Mouse (Mus musculus): ENCODE data around the gene Clic1. TPM values are rescaled to one million over a fixed set of nuclear protein-coding genes. Genes with fewer than 3 reads are reported as not detected.

The Clic1 gene
- total RNA-seq, 2 experiments from 2014 or later: 166 to 167 TPM

DNA sequence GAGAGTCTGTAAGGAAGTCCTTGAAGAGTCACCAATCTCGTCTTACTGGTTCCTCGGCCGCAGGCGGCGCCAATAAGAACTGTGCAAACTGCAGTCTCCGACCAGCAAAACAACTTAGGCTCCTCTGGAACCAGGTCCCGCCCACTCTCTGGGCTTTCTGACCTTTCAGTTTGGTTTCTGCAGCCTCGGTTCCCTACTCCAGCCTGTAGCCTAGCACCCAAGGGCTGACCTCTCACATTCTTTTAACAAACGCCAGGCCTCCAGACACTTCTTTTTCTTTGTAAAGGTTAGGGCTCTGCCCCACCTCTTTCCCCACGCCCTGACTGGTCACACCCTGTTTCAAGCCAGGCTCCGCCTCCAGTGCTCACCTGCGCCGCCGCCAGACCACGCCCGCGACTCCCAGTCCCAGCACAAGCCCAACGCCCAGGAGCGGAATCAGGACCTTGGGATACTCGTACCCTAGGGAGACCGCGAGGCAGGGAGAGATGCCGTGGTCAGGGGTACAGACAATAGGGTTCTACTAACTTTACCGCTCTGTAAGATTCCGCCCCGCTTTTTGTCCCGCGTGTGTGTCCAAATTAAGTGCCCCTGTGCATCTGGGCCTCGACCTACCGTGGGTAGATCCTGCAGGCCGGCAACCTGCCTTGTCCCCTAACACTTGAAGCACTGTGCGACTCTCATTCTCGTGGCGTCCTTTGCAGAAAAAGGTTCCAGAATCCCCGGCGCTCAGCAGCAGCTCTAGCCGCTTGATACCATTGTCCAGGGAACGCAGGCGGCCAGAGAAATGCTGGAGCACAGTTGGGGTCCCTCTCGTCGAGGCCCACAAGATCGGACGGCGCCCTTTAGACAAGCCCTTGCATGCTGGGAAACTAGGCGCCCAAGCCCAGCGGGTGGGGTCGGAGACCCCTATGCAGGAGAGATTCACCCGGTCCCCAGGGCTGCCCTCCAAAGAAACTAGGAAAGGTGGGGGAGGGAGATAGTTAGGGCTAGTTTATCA is 15.5 kb downstream of the Clic1 start, which contains the start of gene Ly6g6c:
TSS of gene Ly6g6c (plus strand) at position 438 of the 997 bp plus-strand sequence.
- DNase-seq: peak; percentile 40

DNA sequence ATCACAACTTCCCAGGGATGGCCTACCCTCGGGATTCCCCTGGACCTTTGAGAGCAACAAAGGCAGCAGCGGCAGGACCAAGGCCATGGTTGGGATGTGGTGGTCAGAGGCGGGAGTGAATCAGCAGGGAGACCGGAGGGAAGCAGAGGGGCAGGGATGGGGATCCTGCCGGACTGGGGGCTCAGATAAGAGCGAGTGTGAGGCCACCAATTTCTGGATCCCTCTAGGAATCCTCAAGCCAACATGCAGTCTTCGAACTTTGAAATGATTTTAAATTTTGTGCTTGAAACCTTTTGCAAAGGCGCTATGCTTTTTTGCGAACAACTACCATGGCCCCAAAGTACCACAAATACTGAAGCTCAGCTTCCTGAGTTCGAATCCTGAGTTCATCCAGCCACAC is 16.3 kb downstream of the Clic1 start, which contains the start of gene Mpig6b:
TSS of gene Mpig6b (minus strand) at position 101 of the 400 bp plus-strand sequence.
- DNase-seq: no peak

DNA sequence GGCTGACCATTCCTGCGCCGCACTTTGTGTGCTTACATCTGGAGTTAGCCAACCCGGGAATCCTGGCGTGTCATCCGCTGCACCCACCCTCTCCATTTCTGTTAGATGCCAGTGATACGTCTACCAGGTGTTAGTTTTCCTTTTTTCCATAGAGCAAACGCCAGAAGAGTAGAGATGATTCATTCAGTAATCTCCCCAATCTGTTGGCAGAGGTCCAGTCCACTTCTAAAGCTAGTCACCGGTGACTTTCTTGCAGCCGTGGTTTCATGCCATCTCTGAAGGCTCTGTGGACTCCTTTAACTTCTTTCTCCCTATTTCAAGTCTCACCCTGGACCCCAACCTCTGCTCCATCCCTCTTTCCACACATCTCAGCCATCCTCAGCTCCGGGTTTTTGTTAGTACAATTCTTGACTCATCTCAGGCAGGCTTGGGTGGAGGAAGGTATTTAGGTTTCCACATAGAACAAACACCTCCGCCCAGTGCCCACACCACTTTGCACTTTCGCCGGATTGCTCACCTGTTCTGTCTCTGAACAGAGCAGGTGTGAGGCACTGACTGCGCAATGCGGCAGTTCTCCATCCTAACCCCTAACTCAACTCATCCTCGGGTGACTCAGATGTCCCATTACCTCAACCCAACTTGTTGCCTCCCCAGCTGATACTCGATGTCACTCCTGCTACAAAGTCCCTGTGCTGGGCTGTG is 18.6 kb downstream of the Clic1 start:
- DNase-seq: no peak

- DNase-seq: no peak
These were observed 20.9 kb downstream of the Clic1 start for GRCm38 (mm10) chr17:35070556-35071229.

DNA sequence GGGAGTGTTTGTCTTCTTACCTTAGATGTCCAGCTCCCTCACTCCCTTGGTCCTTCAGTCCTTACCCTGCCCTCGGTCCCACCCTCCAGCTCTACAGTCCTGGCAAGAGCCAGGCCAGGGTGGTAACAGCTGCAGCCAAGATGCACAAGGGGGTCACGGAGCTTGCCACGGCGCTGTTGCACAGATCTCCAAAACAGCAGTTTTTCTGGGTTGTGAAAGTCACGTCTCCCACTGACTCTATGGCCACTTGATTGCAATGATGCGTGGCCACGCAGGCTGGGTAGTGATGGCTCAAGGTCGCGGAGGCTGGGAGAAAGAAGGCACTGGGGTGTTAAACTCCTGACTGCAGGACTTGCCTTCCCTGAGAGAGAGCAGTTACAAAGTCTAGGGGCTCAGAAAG is 21.7 kb downstream of the Clic1 start:
- DNase-seq: no peak

DNA sequence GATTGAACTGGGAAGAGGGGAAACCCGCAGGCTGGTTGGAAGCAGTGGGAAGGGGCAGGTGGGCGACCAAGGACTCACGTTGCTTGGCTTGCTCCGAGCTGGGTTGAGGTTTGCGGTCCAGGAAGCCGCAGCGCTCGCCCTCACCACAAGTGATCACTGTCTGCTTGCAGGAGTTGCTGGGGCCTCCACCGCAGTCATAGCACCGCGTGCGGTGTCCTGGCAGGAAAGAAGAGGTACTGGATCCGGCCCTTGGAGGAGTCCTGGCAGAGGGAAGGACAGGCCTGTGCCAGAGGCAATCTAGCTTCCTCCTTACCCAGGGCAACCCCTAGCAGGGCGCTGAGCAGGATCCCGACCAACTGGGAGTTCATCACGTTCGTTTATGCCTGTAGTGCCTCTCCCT is 24.3 kb downstream of the Clic1 start:
- no peak for DNase-seq

- DNase-seq: no peak
These were observed 26.9 kb downstream of the Clic1 start, which contains the start of gene Ly6g6e for GRCm38 (mm10) chr17:35076507-35077176. Ly6g6e (plus strand) TSS chr17:35076902.

DNA sequence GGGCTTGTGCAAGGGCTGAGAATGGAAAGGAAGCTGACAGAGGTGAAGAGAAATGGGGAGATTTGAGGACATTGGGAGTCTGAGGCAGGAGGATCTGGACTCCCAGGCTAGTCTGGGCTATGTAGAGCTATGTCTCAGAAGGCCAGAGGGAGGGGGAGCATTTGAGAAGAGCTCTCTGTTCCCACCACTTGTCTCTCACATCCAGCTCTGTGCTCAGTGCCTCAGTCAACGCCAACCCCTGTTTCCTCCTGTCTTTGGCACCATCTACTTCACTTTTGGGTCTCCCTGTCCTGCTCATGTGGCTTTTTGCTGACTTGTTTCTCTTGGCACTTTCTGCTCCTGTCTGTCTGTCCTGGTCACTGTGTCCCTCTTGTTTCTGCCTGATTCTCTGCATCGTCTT is 27.5 kb downstream of the Clic1 start:
- no peak for DNase-seq

GRCm38 (mm10) chr17:35077786-35078233 is 28.0 kb downstream of the Clic1 start, which contains the start of gene Ly6g6d:
Ly6g6d (minus strand) TSS chr17:35078065.
- peak; percentile 71 for DNase-seq

DNA sequence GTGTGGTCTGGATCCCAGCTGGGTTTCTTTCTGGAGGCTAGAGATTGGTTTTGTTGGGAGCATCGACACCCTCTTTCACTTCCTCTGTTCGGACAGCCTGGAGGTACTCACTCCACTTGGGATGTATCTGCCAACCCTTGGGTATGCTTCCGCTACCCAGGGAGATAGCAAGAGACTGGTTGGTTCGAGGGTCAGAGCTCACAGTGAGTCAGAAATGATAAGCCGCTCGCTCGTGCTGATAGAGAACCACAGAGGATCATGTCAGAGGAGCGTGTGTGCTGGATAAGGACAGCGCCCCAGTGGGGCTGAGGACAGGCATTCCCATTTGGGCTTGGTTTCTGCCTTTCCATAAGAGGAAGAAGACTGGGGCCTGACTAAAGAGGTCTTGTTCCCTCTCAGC is 30.0 kb downstream of the Clic1 start:
- no peak for DNase-seq

- no peak for DNase-seq
These were observed 30.5 kb downstream of the Clic1 start for GRCm38 (mm10) chr17:35080248-35080647.

DNA sequence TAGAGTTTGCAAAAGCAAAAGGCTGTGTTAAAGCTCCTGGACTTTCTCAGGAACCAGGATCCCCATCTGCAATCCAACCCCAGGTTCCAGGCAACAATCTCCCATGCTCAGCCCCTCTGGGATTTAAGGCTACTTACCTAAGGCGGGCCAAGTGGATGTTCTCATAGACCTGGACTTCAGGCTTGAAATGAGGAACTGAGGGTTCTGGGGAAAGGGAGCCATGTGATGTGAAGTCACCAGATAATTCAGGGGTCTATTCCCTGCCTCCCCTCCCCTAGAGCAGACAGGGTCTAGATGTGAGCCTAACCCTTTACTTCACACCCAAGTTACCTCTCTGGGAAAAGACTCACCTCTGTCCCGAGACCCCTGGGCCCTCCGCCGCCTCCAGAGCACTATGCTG is 30.9 kb downstream of the Clic1 start:
- no peak for DNase-seq

DNA sequence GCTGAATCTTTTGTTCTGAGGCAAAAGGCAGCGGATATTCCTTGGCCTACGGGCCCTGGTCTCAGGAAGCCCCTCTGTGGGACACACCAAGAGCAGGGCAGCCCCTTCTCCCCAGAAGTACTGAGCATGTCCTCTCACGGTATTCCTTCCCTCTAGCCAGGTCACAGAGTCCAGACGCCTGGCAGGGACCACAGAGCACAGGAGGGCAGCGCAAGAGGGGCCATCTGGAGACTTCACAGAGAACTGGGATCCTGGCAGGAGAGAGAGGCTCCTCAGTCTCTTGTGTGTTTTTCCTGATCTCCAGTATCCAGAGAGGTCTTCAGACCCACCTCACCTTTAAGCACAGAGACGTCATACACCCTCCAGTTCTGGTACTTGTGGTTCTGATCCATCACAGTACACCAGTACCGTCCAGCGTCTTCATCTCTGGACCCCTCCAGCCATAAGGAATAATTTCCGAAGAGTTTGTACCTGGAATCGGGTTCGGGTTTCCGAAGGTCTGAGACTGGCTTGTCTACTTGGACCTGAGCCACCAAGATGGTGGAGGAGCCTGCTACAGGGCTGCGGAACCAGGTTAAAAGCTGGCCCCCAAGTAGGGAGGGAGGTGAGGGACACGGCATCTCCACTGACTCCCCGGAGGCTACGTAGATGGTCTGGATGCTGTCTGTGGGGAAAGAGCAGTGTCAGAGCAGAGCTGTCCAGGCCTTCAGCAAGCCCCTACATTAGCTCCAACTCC is 33.2 kb downstream of the Clic1 start:
- DNase-seq: no peak

- no peak for DNase-seq
These were observed 34.2 kb downstream of the Clic1 start for GRCm38 (mm10) chr17:35083929-35084497.

DNA sequence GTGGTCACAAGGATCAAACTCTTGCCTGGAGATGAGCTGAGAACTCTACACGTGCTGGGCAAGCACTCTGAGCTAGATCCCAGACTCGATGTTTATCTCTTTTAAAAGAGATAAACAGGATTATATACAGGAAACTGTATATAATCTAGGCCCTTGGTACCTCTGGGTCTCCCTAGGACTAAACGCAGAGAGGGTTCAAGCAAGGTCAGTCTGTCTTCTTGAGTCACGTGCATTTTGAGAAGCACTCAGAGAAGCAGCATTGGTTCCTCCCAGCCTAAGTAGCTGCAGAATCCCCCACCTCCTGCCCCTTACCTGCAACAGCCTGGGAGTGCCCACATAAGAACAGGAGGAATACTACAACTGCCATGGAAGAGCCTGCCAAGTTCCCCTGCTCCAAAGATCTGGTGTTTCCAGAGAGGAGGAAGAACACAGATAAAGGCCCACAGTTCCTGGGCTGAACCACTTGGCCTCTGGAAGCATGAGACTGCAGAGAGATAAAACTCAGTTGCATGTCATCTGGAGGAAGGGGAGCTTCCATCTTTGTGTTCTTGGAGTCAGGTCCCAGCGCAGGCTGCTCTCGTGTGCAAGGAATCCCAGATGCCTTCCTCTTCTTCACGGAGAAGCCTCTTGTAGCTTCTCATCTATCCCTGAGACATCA is 35.6 kb downstream of the Clic1 start, which contains the start of gene Ly6g6f:
TSS of gene Ly6g6f (minus strand) at position 403 of the 658 bp plus-strand sequence.
- DNase-seq: no peak

DNA sequence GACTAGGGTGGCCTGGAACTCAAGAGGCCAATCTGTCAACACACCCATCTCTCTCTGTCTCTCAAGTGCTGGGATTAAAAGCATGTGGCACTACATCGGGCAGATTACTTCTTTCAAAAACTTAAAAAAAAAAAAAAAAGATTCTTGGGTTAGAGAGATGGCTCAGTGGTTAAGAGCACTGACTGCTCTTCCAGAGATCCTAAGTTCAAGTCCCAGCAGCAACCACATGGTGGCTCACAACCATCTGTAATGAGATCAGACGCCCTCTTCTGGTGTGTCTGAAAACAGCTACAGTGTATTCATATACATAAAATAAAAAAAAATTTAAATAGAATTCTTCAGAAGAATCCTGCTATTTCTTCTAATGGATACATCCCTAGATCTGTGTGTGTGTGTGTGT is 38.4 kb downstream of the Clic1 start:
- no peak for DNase-seq

GRCm38 (mm10) chr17:35088825-35089644 is 39.3 kb downstream of the Clic1 start, which contains the start of gene Abhd16a:
Abhd16a (plus strand) TSS chr17:35089263.
- DNase-seq: peak; percentile 95

DNA sequence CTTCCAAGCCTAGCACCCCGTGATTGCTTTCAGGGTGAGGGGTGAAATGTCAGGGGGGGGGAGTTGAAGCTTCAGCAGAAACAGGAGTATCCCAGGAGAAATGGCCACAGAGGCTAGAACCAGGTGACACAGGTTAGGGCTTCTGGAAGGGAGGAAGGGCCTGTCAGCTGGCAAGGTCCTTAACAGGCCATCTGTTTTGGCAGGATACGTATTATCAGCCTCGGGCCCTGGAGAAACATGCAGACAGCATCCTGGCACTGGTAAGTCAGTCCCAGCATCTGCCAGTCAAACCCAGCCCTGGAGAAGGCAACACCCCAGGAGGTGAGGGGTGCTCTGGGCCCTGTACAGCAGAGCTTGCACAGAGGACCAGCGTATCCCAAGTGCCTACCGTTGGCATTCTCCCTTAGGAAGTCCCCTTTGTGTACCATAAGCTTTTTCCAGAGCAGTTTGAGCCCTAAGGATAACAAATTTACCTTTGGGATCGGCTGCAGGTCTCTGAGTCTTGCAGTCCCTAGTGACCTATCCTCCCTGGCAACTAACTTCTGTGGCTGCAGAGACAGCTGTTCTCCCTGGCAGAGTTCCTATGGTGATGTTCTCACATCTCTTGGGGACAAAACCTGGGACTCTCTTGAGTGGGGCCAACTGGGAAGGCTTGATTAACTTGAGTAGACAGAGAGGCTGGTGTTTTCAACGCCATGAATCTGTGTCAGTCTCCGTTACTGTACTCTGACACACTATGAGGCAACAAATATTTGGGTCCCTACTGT is 40.6 kb downstream of the Clic1 start:
- DNase-seq: no peak
